10 mouse cellular contexts compared by ENCODE assay signal in genomic region chr13:99163521-99164359, GRCm38 (mm10). TPM values are rescaled to one million over a fixed set of nuclear protein-coding genes. Genes with fewer than 3 reads are reported as not detected.
DNase-seq lines count a peak whose midpoint lies in the region; ATAC-seq and TF ChIP-seq lines count a peak whose summit lies in the region.
"Had no signal": no experiment of that assay in that cellular context is flagged by ENCODE, and none has a peak within 500 bp of the region (broad histone marks: within the 10 kb centered on the region; RNA-seq: fewer than 3 reads in every experiment).

No protein-coding gene starts in this region.

- H3K9me3 ChIP-seq in limb, embryonic 14.5 days (ENCODE audit: control insufficient read depth, low read length): no peaks in the 10 kb centered on the region
- no peaks in the 10 kb centered on the region for H3K9me3 ChIP-seq in stomach, embryonic 16.5 days (replicated peaks; ENCODE audit: control insufficient read depth, low read length)
- H3K9me3 ChIP-seq: liver, embryonic 12.5 days had no signal

- no peak overlapping the region for H3K4me3 ChIP-seq in limb, embryonic 14.5 days (replicated peaks; ENCODE audit: low read length)
- H3K4me3 ChIP-seq in stomach, embryonic 16.5 days (replicated peaks; ENCODE audit: low read length): no peak overlapping the region
- H3K4me3 ChIP-seq: liver, embryonic 12.5 days had no signal

- H3K36me3 ChIP-seq in limb, embryonic 14.5 days (ENCODE audit: control insufficient read depth, insufficient read depth, low read length): no peaks in the 10 kb centered on the region
- H3K36me3 ChIP-seq in stomach, embryonic 16.5 days (ENCODE audit: control insufficient read depth, insufficient read depth, low read length): no peaks in the 10 kb centered on the region
- H3K36me3 ChIP-seq: liver, embryonic 12.5 days had no signal

- no peaks in the 10 kb centered on the region for H3K27me3 ChIP-seq in limb, embryonic 14.5 days (ENCODE audit: control insufficient read depth, insufficient read depth, low read length)
- no peaks in the 10 kb centered on the region for H3K27me3 ChIP-seq in stomach, embryonic 16.5 days (ENCODE audit: control insufficient read depth, insufficient read depth, low read length)

- 0 out of 2 replicates have a peak overlapping the region, but pooled peaks have one; percentile 5 for H3K4me2 ChIP-seq in limb, embryonic 14.5 days (replicated peaks; ENCODE audit: low read depth, low read length, severe bottlenecking)
- no peak overlapping the region for H3K4me2 ChIP-seq in stomach, embryonic 16.5 days (ENCODE audit: low read depth, low read length)
- H3K4me2 ChIP-seq: liver, embryonic 12.5 days had no signal

- ATAC-seq in limb, embryonic 14.5 days (ENCODE audit: low FRiP score, low read depth): peak; percentile 63
- peak; percentile 50; the same call in 1 of the 2 replicates for ATAC-seq in stomach, embryonic 16.5 days (ENCODE audit: insufficient read depth, low FRiP score)
- no peak for ATAC-seq in erythroblast, adult 5-6 weeks (replicated peaks; ENCODE audit: low FRiP score, poor library complexity, severe bottlenecking)
- ATAC-seq: liver, embryonic 12.5 days had no signal

- no peak for TF ChIP-seq POLR2A in limb, embryonic 14.5 days (IDR thresholded peaks at IDR 0.05; ENCODE audit: borderline replicate concordance, extremely low read depth, insufficient read depth, insufficient read length)

- peak overlapping the region; percentile 9; the same call in 1 of the 2 replicates for H3K27ac ChIP-seq in limb, embryonic 14.5 days (replicated peaks; ENCODE audit: low read depth, low read length)
- H3K27ac ChIP-seq in stomach, embryonic 16.5 days (ENCODE audit: low read length): peak overlapping the region; percentile 53
- H3K27ac ChIP-seq: liver, embryonic 12.5 days had no signal

- DNase-seq in heart, adult 11 months: peak; percentile 89
- no peak for DNase-seq in heart, adult 9 months (ENCODE audit: low spot score in 2 of 2)
- DNase-seq in lung, postnatal 10 days: peak; percentile 63
- DNase-seq in lung, adult 18-20 months: no peak
- peak; percentile 31 for DNase-seq in limb, embryonic 14.5 days (ENCODE audit: low spot score)
- DNase-seq in spleen, postnatal 14 days (ENCODE audit: low spot score in 2 of 2): no peak
- DNase-seq: cerebellum, postnatal 25 days had no signal

- H3K4me1 ChIP-seq in limb, embryonic 14.5 days (ENCODE audit: control insufficient read depth, insufficient read depth, low read length): peaks cover 12% of the 10 kb centered on the region; the same call in 1 of the 2 replicates
- H3K4me1 ChIP-seq in stomach, embryonic 16.5 days (ENCODE audit: control insufficient read depth, insufficient read depth, low read length): peaks cover 13% of the 10 kb centered on the region
- H3K4me1 ChIP-seq: liver, embryonic 12.5 days had no signal

- 16% methylated on average over 10 of the region's 10 CpGs for WGBS in limb, embryonic 14.5 days
- WGBS in stomach, embryonic 16.5 days: 18% methylated on average over 10 of the region's 10 CpGs

- no peak overlapping the region for H3K9ac ChIP-seq in limb, embryonic 14.5 days (ENCODE audit: low read depth, low read length, severe bottlenecking)
- no peak overlapping the region for H3K9ac ChIP-seq in stomach, embryonic 16.5 days (ENCODE audit: low read length)
- H3K9ac ChIP-seq: liver, embryonic 12.5 days had no signal

RNA-seq across cellular contexts. Expression of gene Zfp366, which starts 20.9 kb away (rescaled TPM):
- 2.5 and 3.5 TPM in 2 replicates for polyA plus RNA-seq in limb, embryonic 14.5 days (2012; rRNA removed)
- 0.73 and 1.0 TPM in 2 replicates for polyA plus RNA-seq in limb, embryonic 14.5 days (2014; fragmentation: Nextera tagmentation; extraction: Ambion mirVana)
- 0.62 and 0.65 TPM in 2 replicates for polyA plus RNA-seq in stomach, embryonic 16.5 days (2015; fragmentation: Nextera tagmentation; extraction: Ambion mirVana)
- 0.42 TPM in 1 of 2 replicates, not detected in the other for total RNA-seq in erythroblast, adult 5-6 weeks (2015; ENCODE audit: low replicate concordance)
- 0.14 and 0.17 TPM in 2 replicates for total RNA-seq in erythroblast, adult 5-6 weeks (2017; ENCODE audit: low replicate concordance)

Comparison
In these comparisons a context has a peak if more than half of its experiments do, and no peak if none do; other contexts are left out.
1. DNase-seq: peak in heart, adult 11 months (single experiment), lung, postnatal 10 days (single experiment) and limb, embryonic 14.5 days (single experiment); none in heart, adult 9 months (0 of 2), lung, adult 18-20 months (0 of 2) and spleen, postnatal 14 days (0 of 2).